16 mouse cellular contexts compared by ENCODE assay signal in genomic region chr6:118323052-118323451, GRCm38 (mm10).
A peak's percentile ranks its signal among the peaks of the same experiment; 100 is the strongest.
DNase-seq lines count a peak whose midpoint lies in the region; ATAC-seq and TF ChIP-seq lines count a peak whose summit lies in the region.
"Had no signal": no experiment of that assay in that cellular context is flagged by ENCODE, and none has a peak within 500 bp of the region (broad histone marks: within the 10 kb centered on the region; RNA-seq: fewer than 3 reads in every experiment).

No protein-coding gene starts in this region.

- no peaks in the 10 kb centered on the region for H3K9me3 ChIP-seq in heart, embryonic 11.5 days (replicated peaks; ENCODE audit: control insufficient read depth, low read length)
- H3K9me3 ChIP-seq in forebrain, embryonic 11.5 days (ENCODE audit: control insufficient read depth, low read length) = no peaks in the 10 kb centered on the region
- H3K9me3 ChIP-seq: G1E had no signal

- no peak for TF ChIP-seq CTCF in heart, adult 2 months (IDR thresholded peaks at IDR 0.05)
- no peak for TF ChIP-seq CTCF in kidney, adult 2 months (conservative IDR thresholded peaks at IDR 0.05; ENCODE audit: insufficient read depth, insufficient read length, low read depth, low read length)

- intact Hi-C loops in heart, adult 2 months (cut with DNase I) = no loop called here
- intact Hi-C loops in gastrocnemius, postnatal 36 days (cut with DNase I) = no loop called here
- intact Hi-C loops in left cerebral cortex, postnatal 14 days (cut with DNase I) = no loop called here

- H3K27me3 ChIP-seq in heart, adult 2 months (ENCODE audit: control insufficient read depth, insufficient read depth, low read length) = no peaks in the 10 kb centered on the region
- no peaks in the 10 kb centered on the region for H3K27me3 ChIP-seq in heart, embryonic 11.5 days (ENCODE audit: control insufficient read depth, insufficient read depth, low read length)
- H3K27me3 ChIP-seq in myocyte (ENCODE audit: control insufficient read depth, insufficient read depth, insufficient read length) = no peaks in the 10 kb centered on the region
- H3K27me3 ChIP-seq in forebrain, embryonic 11.5 days (ENCODE audit: control insufficient read depth, insufficient read depth, low read length) = no peaks in the 10 kb centered on the region
- no peaks in the 10 kb centered on the region for H3K27me3 ChIP-seq in kidney, adult 2 months (replicated peaks; ENCODE audit: control insufficient read depth, insufficient read depth, low read length)

- no peak overlapping the region for H3ac ChIP-seq in myocyte (ENCODE audit: control insufficient read depth, insufficient read length)

- TF ChIP-seq EP300 in heart, adult 2 months (IDR thresholded peaks at IDR 0.05; ENCODE audit: insufficient read depth, low read depth, low read length) = 0 out of 2 replicates have a peak, but pooled peaks have one; percentile 46

- no peak overlapping the region for H3K4me2 ChIP-seq in heart, embryonic 11.5 days
- H3K4me2 ChIP-seq in myocyte (ENCODE audit: low read depth) = peak overlapping the region; percentile 66
- H3K4me2 ChIP-seq in forebrain, embryonic 11.5 days (ENCODE audit: low read depth, low read length, severe bottlenecking) = no peak overlapping the region
- H3K4me2 ChIP-seq: liver, embryonic 11.5 days; lung, embryonic 14.5 days had no signal

- WGBS in heart, adult 2 months = 42% methylated on average over 6 of the region's 6 CpGs
- WGBS in heart, embryonic 11.5 days (ENCODE audit: insufficient replicate concordance) = 71% methylated on average over 6 of the region's 6 CpGs
- 85% methylated on average over 6 of the region's 6 CpGs for WGBS in forebrain, embryonic 11.5 days
- 62% methylated on average over 6 of the region's 6 CpGs for WGBS in kidney, adult 2 months

- TF ChIP-seq POLR2A in heart, adult 2 months (IDR thresholded peaks at IDR 0.05; ENCODE audit: insufficient read depth, low read depth, low read length) = no peak
- no peak for TF ChIP-seq POLR2A in myocyte (IDR thresholded peaks at IDR 0.05; ENCODE audit: insufficient read length, low read depth)
- no peak for TF ChIP-seq POLR2A in kidney, adult 2 months (IDR thresholded peaks at IDR 0.05; ENCODE audit: low read depth, low read length)

- no peaks in the 10 kb centered on the region for H3K36me3 ChIP-seq in heart, adult 2 months (ENCODE audit: control insufficient read depth, insufficient read depth, low read length)
- H3K36me3 ChIP-seq in heart, embryonic 11.5 days (ENCODE audit: control insufficient read depth, insufficient read depth, low read length) = no peaks in the 10 kb centered on the region
- H3K36me3 ChIP-seq in myocyte (ENCODE audit: control insufficient read depth, insufficient read depth) = no peaks in the 10 kb centered on the region
- H3K36me3 ChIP-seq in forebrain, embryonic 11.5 days (ENCODE audit: control insufficient read depth, insufficient read depth, low read length) = no peaks in the 10 kb centered on the region
- no peaks in the 10 kb centered on the region for H3K36me3 ChIP-seq in kidney, adult 2 months (ENCODE audit: control insufficient read depth, insufficient read depth, low read length)
- H3K36me3 ChIP-seq: G1E had no signal

- no peaks in the 10 kb centered on the region for H3K79me2 ChIP-seq in heart, adult 2 months (replicated peaks; ENCODE audit: control insufficient read depth, insufficient read depth, low read length)
- H3K79me2 ChIP-seq in myocyte (ENCODE audit: control insufficient read depth, insufficient read depth) = no peaks in the 10 kb centered on the region

- DNase-seq in heart, adult 2 months = peak; percentile 47 to 66
- peak; percentile 28 for DNase-seq in brain, adult 2 months (ENCODE audit: low read depth, low spot score)
- DNase-seq in gastrocnemius, postnatal 36 days = peak; percentile 23 to 45
- DNase-seq in forebrain, embryonic 11.5 days (ENCODE audit: low spot score) = no peak
- DNase-seq in kidney, adult 2 months = no peak
- DNase-seq in left cerebral cortex, postnatal 14 days (ENCODE audit: low spot score in 2 of 2) = no peak
- DNase-seq: adrenal gland, postnatal 10 days; cerebellum, adult 9-10 months; forebrain, postnatal 0 days; lung, embryonic 14.5 days; midbrain, embryonic 14.5 days; right cerebral cortex, postnatal 25 days had no signal

- H3K4me3 ChIP-seq in heart, adult 2 months = no peak overlapping the region
- no peak overlapping the region for H3K4me3 ChIP-seq in heart, embryonic 11.5 days (ENCODE audit: low read depth, low read length)
- no peak overlapping the region for H3K4me3 ChIP-seq in myocyte
- H3K4me3 ChIP-seq in forebrain, embryonic 11.5 days (ENCODE audit: low read depth, low read length) = no peak overlapping the region
- no peak overlapping the region for H3K4me3 ChIP-seq in kidney, adult 2 months (ENCODE audit: insufficient read depth, low read depth, low read length)

- peak overlapping the region; percentile 20; the same call in 1 of the 2 replicates for H3K27ac ChIP-seq in heart, adult 2 months
- no peak overlapping the region for H3K27ac ChIP-seq in heart, embryonic 11.5 days (ENCODE audit: low read depth, low read length)
- H3K27ac ChIP-seq in forebrain, embryonic 11.5 days (ENCODE audit: low read depth, low read length) = no peak overlapping the region
- no peak overlapping the region for H3K27ac ChIP-seq in kidney, adult 2 months (ENCODE audit: insufficient read depth, low read depth, low read length)

- H3K4me1 ChIP-seq in heart, adult 2 months (ENCODE audit: control insufficient read depth, insufficient read depth, low read length) = peaks cover 4% of the 10 kb centered on the region
- no peaks in the 10 kb centered on the region for H3K4me1 ChIP-seq in heart, embryonic 11.5 days (ENCODE audit: control insufficient read depth, insufficient read depth, low read length)
- H3K4me1 ChIP-seq in forebrain, embryonic 11.5 days (replicated peaks; ENCODE audit: control insufficient read depth, insufficient read depth, low read length) = no peaks in the 10 kb centered on the region
- no peaks in the 10 kb centered on the region for H3K4me1 ChIP-seq in kidney, adult 2 months (ENCODE audit: control insufficient read depth, insufficient read depth, low read length)

- H3K9ac ChIP-seq in heart, adult 2 months (ENCODE audit: low read depth, low read length) = no peak overlapping the region
- no peak overlapping the region for H3K9ac ChIP-seq in heart, embryonic 11.5 days (ENCODE audit: low read depth, low read length)
- no peak overlapping the region for H3K9ac ChIP-seq in forebrain, embryonic 11.5 days (ENCODE audit: low read length)
- H3K9ac ChIP-seq: forebrain, postnatal 0 days; lung, embryonic 14.5 days had no signal

- ATAC-seq in heart, embryonic 11.5 days (replicated peaks; ENCODE audit: insufficient number of reproducible peaks, low FRiP score, low TSS enrichment) = no peak
- ATAC-seq in forebrain, embryonic 11.5 days (replicated peaks; ENCODE audit: low FRiP score) = no peak
- ATAC-seq: forebrain, postnatal 0 days had no signal

TF ChIP-seq in myocyte, 11 proteins besides CTCF, POLR2A, EP300 and RAD21:
- peak in 1 of 3 experiments; percentile 9 for TF ChIP-seq MYOG (IDR thresholded peaks at IDR 0.05; ENCODE audit: control insufficient read depth in 1 of 3, insufficient read depth in 1 of 3, insufficient read length in 2 of 3, low read depth in 2 of 3)
- TF ChIP-seq MYOD1 (IDR thresholded peaks at IDR 0.05; ENCODE audit: control insufficient read depth in 1 of 3, insufficient read length in 2 of 3, low read depth in 2 of 3) = peak in 2 of 3 experiments; percentile 65 to 68
- TF ChIP-seq REST (IDR thresholded peaks at IDR 0.05; ENCODE audit: insufficient read depth, insufficient read length) = no peak

Comparison
In these comparisons a context has a peak if more than half of its experiments do, and no peak if none do; other contexts are left out.
1. DNase-seq: peak in heart, adult 2 months (2 of 2), brain, adult 2 months (single experiment) and gastrocnemius, postnatal 36 days (2 of 2); none in forebrain, embryonic 11.5 days (single experiment), kidney, adult 2 months (single experiment) and left cerebral cortex, postnatal 14 days (0 of 2).